In the genomic region with DNA sequence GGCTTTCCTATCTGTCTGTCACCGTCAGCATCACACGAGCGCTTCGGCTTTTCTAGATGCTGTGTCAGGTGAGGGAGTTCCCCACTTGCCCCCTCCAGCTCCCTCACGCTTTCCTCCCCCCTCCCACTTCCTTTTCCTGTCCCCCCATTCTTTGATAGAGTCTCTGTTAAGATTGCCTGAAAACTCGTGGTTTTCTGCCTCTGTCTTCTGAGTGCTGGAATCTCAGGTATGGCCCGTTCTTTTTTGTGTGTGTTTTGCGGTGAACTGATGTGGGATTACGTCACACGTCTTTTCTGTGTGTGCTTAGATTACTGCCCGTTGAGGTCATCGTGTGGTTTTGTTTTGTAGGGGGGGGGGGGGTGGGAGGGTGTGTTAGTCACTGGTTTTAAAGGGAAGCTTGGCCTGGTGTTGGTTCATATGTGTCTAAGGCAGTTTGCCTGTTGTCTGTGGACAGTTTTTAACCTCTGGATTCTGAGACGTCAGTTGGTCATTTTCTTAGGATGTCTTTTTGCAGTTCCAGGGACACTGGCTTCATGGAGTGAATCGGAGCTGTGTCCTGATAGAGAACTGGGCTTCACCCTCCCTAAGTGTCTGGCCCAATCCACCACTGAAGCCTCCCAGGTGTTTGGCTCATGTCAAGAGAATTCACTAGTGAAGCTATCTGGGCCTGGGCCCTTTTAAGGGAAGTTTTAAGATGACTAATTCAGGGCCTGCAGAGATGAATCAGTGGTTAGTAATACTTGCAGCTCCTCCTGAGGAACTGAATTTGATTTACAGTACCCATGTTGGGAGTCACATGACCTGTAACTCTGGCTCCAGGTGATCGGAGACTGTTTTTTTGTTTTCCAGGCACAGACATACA, we compare ENCODE assay signal across 9 mouse cellular contexts. TPM values are rescaled to one million over a fixed set of nuclear protein-coding genes. Genes with fewer than 3 reads are reported as not detected.
DNase-seq lines count a peak whose midpoint lies in the region; ATAC-seq lines count a peak whose summit lies in the region.
"Had no signal": no experiment of that assay in that cellular context is flagged by ENCODE, and none has a peak within 500 bp of the region (broad histone marks: within the 10 kb centered on the region; RNA-seq: fewer than 3 reads in every experiment).

No protein-coding gene starts in this region.

- no peak overlapping the region for H3K4me2 ChIP-seq in hindbrain, embryonic 11.5 days (replicated peaks; ENCODE audit: low read depth, low read length)

- H3K4me1 ChIP-seq in hindbrain, embryonic 11.5 days (replicated peaks; ENCODE audit: control insufficient read depth, insufficient read depth, low read length) = no peaks in the 10 kb centered on the region

- intact Hi-C loops in left cerebral cortex, postnatal 10 days (cut with DNase I) = no loop called here
- intact Hi-C loops in left cerebral cortex, postnatal 36 days (cut with DNase I) = no loop called here

- peak; percentile 54 for ATAC-seq in monocyte, adult 5-6 weeks (replicated peaks; ENCODE audit: insufficient number of reproducible peaks, low FRiP score, low TSS enrichment, poor library complexity, severe bottlenecking)
- ATAC-seq in hindbrain, embryonic 11.5 days (ENCODE audit: low FRiP score) = no peak

- H3K9me3 ChIP-seq in hindbrain, embryonic 11.5 days (ENCODE audit: control insufficient read depth, low read length) = no peaks in the 10 kb centered on the region

- no peak overlapping the region for H3K27ac ChIP-seq in hindbrain, embryonic 11.5 days (ENCODE audit: low read depth, low read length)

- WGBS in hindbrain, embryonic 11.5 days = 89% methylated on average over 15 of the region's 15 CpGs

- no peak overlapping the region for H3K4me3 ChIP-seq in hindbrain, embryonic 11.5 days (ENCODE audit: low read depth, low read length)

- no peak overlapping the region for H3K9ac ChIP-seq in hindbrain, embryonic 11.5 days (ENCODE audit: low read depth, low read length)

- DNase-seq in spleen, postnatal 36 days (ENCODE audit: low spot score in 2 of 2) = peak; percentile 19 to 27
- no peak for DNase-seq in spleen, postnatal 4 days (ENCODE audit: low spot score in 2 of 2)
- peak; percentile 16 for DNase-seq in adipocyte (ENCODE audit: low spot score)
- DNase-seq in hindbrain, embryonic 11.5 days (ENCODE audit: low spot score) = no peak
- DNase-seq in left cerebral cortex, postnatal 10 days (ENCODE audit: extremely low spot score in 1 of 2, low spot score in 2 of 2) = no peak
- DNase-seq in kidney, postnatal 10 days = no peak
- no peak for DNase-seq in left cerebral cortex, postnatal 36 days (ENCODE audit: low spot score in 2 of 2)
- DNase-seq: kidney, adult 8-10 months had no signal

- H3K27me3 ChIP-seq in hindbrain, embryonic 11.5 days (ENCODE audit: control insufficient read depth, insufficient read depth, low read length) = no peaks in the 10 kb centered on the region

- H3K36me3 ChIP-seq in hindbrain, embryonic 11.5 days (ENCODE audit: control insufficient read depth, insufficient read depth, low read length) = no peaks in the 10 kb centered on the region

RNA-seq across cellular contexts. Expression of a gene that starts 29.3 kb away (rescaled TPM):
- 0.29 to 0.39 TPM (median 0.32 TPM) in 3 replicates for total RNA-seq in monocyte, adult 5-6 weeks (2017)
- 13.0 and 14.4 TPM in 2 replicates for polyA plus RNA-seq in hindbrain, embryonic 11.5 days (2014; fragmentation: Nextera tagmentation; extraction: Ambion mirVana)
- 10 to 100 TPM; 83.6 to 84.2 TPM for total RNA-seq in left cerebral cortex, postnatal 10 days (2021)
- 100 to 1,000 TPM; 130 to 131 TPM for total RNA-seq in left cerebral cortex, postnatal 36 days (2021)

Comparison
In these comparisons a context has a peak if more than half of its experiments do, and no peak if none do; other contexts are left out.
1. DNase-seq: peak in spleen, postnatal 36 days (2 of 2) and adipocyte (single experiment); none in spleen, postnatal 4 days (0 of 2), hindbrain, embryonic 11.5 days (single experiment), left cerebral cortex, postnatal 10 days (0 of 2), kidney, postnatal 10 days (single experiment) and left cerebral cortex, postnatal 36 days (0 of 2).
2. RNA of a gene that starts 29.3 kb away (total RNA-seq): 130 to 131 TPM in left cerebral cortex, postnatal 36 days and 83.6 to 84.2 TPM in left cerebral cortex, postnatal 10 days; 0.29 to 0.39 TPM in monocyte, adult 5-6 weeks; every median in the first group is over 10 times any median in the second.